Mouse (Mus musculus) cerebellum, adult 8-10 months (tissue): ENCODE results near the gene Mettl9.
"Not testable (repeated sequence)": the region's sequence is repeated elsewhere in the genome, so short reads cannot be mapped to it uniquely, and the experiment has no call there.

ENCODE experiments used
- DNase-seq: peaks from one replicate; pipeline ENCODE4 v3.0.0; 2022

Mettl9 gene

DNA sequence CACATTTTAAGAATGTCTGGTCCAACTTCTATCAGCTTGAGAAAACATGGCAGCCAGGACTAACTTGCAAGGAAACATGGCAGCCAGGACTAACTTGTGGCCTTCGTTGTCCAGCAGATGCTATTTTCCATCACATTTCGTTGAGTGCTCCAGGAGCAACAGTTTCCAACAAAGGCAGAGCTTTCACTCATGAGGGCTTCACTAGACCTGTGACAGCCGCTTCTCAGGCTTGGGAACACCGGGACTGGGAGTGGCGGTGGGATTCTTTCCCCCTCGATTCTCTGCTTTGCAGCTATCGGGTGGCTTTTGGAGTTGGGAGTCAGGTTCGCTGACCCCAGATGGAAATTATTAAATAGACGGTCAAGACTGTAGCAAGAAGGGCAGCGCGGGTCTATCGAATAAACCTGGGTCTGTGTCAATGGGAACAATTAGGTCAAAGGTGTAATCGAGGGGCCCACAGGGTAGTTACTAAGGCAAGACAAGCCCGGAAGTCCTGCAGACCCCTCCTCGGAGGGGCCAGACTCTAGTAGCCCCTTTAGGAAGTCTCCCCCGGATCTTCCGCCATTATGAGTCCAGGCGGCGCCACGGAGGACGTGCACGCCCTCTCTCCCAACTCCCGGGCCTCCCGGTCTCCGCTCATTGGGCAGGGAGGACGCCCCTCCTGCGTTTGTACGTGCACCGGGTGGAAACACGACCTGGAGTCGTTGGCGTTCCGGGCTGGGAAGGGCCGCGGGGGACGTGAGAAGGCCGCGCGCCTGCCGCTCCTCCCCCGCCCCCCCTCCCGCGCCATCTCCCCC lies at the start of gene Mettl9:
TSS of gene Mettl9 (plus strand) at position 590 of the 797 bp plus-strand sequence.
- peak; percentile 93 for DNase-seq

DNA sequence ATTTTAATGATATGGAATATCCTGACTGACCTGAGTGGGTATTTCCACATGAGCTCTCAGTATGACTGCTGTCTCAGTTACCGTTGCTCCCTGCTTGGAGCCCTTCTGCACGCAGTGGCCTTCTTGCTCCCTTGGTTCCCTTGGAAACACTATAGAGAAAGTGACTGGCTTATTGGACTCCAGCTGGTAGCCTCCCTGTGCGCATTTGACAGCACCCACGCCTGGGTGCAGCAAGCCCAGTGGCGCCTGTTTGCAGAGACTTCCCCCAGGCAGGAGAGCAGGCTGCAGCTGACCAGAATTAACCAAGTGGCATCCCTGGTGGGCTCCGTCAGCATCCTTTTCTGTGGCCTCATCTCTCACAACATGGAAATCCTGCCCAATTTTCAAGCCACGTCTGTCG lies 43.1 kb upstream of the Mettl9 start:
- no peak for DNase-seq

- no peak for DNase-seq
These were observed 35.2 kb upstream of the Mettl9 start for GRCm38 (mm10) chr7:120999021-120999530.

- no peak for DNase-seq
These were observed 34.0 kb upstream of the Mettl9 start for GRCm38 (mm10) chr7:121000065-121000822.

GRCm38 (mm10) chr7:121001879-121002278 lies 32.4 kb upstream of the Mettl9 start:
- DNase-seq = no peak

DNA sequence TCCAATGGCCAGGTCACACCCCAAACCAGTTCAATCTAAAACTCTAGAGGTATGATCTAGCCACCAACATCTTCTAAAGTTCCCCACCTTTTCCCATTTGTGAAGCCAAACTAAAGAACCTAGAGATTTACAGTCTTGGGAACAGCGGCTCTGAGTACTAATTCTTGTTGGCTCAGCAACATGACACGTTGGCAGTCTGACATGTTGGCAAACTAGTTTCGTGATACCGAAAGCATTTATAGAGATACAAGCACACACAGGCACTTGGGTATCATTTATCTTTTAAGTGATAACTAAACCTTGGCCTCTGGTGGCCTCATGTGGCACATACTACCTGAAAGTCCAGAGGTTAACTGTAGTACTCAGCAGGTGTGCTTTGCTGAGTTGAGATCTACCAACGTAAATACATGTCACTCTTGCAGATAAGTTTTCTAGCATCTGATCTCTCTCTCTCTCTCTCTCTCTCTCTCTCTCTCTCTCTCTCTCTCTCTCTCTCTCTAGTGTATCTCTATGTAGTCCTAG lies 31.8 kb upstream of the Mettl9 start:
- DNase-seq = no peak

- DNase-seq = no peak
These were observed 30.3 kb upstream of the Mettl9 start for GRCm38 (mm10) chr7:121003793-121004418.

DNA sequence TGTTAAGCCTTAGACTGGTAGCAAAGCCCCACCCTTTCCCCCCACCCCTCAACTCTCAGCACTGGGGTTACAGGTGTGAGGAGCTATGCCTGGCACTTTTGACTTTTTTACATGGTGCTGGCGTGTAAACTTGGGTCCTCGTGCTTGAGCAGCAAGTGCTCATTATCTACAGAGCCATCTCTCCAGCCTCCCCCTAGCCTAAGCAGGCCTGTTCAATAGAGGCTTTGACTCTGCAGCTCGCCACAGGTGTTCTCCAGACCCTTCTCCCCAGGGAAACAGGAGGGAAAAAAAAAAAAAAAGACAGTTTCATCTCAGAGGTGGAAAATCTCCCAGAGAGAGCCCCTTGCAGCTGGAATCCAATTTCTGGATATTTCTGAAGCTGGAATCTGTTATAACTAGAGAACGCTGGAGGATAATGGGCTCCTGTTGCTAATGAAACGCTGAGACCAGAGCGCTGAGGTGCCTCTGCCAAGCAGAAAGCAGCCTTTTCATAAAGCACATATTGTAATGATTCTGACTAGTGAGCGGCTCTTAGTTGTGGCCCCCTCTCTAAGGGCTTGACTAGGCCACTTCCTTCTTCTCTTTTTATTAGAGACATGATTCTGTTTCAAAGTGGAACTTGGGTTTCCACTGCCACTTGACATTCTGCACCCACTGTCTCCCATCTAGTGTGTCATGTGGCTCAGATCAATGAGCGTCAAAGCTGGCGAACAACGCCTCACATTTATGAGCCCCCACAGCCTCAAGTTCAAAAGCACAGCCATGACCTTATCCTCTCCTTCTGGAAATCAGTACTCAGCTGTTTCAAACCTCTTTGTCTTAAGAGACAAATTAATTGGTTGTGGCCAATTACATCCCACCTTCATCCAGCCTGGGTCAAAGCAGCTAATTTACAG lies 22.2 kb upstream of the Mettl9 start:
- no peak for DNase-seq

DNA sequence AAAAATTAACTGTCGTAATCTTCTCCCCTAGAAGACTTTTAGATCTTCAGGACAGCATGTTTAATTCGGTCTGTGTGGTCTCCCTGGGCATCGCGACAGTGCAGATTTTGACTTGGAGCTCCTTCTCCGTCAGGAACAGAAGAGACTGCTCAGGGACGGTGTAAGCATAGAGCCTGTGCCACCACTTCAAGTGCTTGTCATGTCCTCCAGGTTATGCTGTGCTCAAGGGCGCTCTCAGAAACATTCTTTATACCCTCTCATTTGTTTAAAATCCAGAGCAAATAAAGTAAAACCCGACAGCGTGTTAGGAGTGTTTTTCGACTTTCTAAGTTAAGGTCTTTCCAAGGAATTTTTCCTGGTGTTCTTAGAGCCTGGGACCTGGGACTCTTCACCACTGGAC lies 19.8 kb upstream of the Mettl9 start:
- no peak for DNase-seq

GRCm38 (mm10) chr7:121018778-121019177 lies 15.5 kb upstream of the Mettl9 start:
- DNase-seq = no peak

DNA sequence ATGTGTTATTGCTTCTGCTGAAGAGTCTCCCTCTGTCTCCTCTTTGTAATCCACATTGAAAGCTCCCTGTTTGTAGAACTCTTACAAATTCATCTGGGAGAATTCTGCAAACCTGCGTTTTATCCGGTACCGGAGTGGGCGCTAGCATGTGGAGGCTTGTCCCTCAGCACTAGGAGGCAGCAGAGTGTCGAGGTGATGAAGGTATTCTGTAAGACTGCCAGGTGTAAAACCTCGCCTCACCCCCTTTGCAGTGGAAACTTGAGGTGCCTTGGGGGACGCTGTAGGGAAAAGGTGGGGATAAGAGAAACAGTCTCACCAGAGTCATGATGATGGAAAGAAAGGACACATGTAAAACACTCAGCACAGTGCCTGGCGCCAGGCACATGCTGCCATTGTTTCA lies 14.0 kb upstream of the Mettl9 start:
- DNase-seq = no peak

DNA sequence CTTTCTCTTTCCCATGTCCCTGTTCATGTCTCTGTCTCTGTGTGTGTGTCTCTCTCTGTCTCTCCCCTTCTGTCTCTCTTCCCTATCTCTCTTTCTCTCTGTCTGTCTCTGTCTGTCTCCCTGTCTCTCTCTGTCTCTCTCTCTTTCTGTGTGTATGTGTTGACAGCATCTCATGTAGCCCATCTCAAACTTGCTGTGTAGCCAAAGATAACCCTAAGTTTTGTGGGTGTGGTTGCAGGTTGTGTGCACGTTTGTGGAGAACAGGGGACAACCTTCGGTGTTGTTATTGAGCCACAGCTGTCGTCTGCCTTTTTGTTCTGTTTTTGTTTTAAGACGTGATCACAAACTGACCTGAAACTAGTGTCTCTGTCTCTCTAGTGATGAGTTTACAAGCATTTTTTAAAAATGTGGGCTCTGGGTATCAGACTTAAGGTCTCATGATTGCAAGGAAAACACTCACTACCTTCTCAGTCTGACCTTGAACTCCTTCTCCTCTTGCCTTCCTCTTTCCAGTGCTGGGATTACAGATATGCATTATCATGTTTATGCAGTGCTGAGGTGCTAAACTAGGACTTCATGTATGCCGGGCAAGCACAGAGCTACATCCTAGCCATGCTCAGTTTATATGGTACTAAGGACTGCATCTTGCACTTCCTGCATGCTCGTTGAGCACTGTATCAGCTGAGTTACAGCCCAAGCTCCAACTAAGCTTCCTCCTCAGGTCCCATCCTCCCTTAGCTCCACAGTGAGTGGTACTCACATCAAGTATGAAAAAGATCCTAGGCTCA lies 8.8 kb upstream of the Mettl9 start:
- DNase-seq = no peak

DNA sequence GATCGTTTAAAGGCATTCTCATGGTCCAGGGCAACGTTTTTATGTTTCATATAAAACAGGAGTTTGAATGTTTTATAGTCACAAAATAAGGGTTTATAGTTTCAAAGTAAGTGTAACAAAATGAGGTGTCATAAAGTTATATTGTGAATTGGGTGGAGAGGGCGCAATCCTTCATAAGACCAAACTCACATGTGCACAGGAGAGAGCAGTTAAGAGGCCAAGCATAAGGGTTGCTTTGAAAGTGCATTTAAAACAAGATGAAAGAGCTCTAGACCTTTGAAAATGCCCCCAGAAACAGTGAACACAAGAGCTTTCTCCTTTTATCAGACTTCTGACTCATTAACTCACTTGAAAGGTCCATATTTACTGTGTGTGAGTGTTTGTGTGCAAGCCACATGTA lies 7.9 kb upstream of the Mettl9 start:
- DNase-seq = no peak

DNA sequence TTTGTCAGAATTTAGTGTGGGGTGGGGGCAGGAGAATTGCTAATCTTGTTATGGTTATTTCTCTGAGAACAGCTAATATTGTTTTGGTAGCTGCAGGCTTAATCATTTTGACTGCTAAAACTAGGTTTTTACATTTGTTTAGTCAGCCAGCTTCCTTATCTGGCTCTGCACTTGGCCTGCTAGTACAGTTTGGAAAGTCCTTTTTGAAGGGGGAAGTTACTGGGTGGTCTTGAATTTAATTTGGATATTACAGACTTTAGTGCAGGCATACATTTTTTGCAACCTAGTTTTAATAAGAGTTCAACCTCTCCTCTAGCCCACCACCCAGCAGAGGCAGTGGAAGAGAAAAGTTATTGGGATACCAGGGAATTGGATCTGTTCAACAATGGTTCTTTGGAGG lies 4.3 kb upstream of the Mettl9 start:
- not testable (repeated sequence) for DNase-seq

DNA sequence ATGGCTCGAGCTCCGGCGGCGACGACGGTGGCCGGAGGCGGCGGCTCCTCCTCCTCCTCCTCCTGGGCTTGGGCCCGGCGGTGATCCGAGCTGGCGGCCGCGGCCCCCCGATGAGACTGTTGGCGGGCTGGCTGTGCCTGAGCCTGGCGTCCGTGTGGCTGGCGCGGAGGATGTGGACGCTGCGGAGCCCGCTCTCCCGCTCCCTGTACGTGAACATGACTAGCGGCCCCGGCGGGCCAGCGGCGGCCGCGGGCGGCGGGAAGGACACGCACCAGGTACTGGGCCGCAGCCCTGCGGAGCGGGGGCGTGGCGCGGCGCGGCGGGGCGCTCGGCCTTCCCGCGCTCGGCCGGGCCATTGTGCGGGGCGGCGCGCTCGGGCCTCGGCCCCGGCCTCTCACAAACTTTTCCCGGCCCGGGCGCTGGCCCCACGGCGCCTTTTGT lies 476 bp downstream of the Mettl9 start:
- DNase-seq = peak; percentile 78

DNA sequence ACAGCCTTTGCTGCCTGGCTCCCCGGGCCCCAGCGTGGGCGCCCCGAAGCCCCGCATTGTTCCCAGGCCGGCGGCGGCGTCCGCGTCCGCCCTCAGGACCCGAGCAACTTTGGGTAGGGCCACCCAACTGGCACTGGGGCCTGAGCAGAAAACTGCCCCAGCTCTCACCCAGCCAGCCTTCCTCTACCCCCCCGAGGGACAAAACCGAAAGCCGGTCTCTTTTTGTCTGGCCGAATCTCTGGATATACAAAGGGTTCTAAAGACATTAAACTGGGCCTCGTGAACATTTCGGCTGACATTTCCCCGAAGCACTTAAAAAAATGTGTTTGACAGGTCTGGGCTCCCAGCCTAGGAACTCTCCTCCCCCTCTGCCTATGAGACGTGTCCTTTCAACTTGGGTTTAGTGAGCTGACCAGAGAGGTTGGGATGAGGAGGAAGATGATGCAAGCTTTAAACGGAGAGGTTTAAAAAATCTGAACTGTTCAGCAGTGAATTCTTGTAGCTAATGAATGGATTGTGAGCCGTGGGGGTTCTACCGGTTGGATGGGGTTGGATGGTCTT lies 996 bp downstream of the Mettl9 start:
- peak; percentile 27 for DNase-seq

GRCm38 (mm10) chr7:121040595-121040994 lies 6.3 kb downstream of the Mettl9 start:
- DNase-seq = no peak

- DNase-seq = no peak
These were observed 7.7 kb downstream of the Mettl9 start for GRCm38 (mm10) chr7:121041989-121042388.

- no peak for DNase-seq
These were observed 8.8 kb downstream of the Mettl9 start for GRCm38 (mm10) chr7:121043004-121043403.

- DNase-seq = no peak
These were observed 9.3 kb downstream of the Mettl9 start for GRCm38 (mm10) chr7:121043510-121043909.

GRCm38 (mm10) chr7:121044251-121044650 lies 10.0 kb downstream of the Mettl9 start:
- no peak for DNase-seq
